Mouse (Mus musculus) Patski (cell line): ENCODE results near the gene Cnnm2. TPM values are rescaled to one million over a fixed set of nuclear protein-coding genes. Genes with fewer than 3 reads are reported as not detected.
"Not testable (repeated sequence)": the region's sequence is repeated elsewhere in the genome, so short reads cannot be mapped to it uniquely, and the experiment has no call there.

Source experiments
- ATAC-seq: fragments of 100-300 bp; one replicate; pipeline ENCODE4 v1.8.0; 2021
- CTCF ChIA-PET: fragments of 350-600 bp; sonication (Branson Sonifier 250); formaldehyde crosslinking; loops from one replicate; lab custom pipeline; 2022; ENCODE audit warnings: inconsistent platforms; lab: Charles Lee
- POLR2A ChIA-PET: fragments of 350-600 bp; sonication (Branson Sonifier 250); formaldehyde crosslinking; loops from one replicate; lab custom pipeline; 2022; ENCODE audit warnings: antibody characterized with exemption, inconsistent platforms; lab: Charles Lee
- DNase-seq: peaks from one replicate; pipeline ENCODE4 v3.0.0-alpha.2; 2011; ENCODE audit warnings: low read depth, low spot score
- H3K27me3 ChIP-seq: fragments of 371-371 bp; one replicate; pipeline ENCODE4 v1.5.1; 2021
- CTCF ChIP-seq: fragments of 100-300 bp; IDR thresholded peaks from one replicate; pipeline ENCODE4 v1.5.1; 2021
- in situ Hi-C: fragments of 300-500 bp; cut with MboI; formaldehyde crosslinking; loops from 3 replicates; pipeline ENCODE4 v1.11.1; 2018; ENCODE audit warnings: low pct_unique_long_range_greater_than_20kb, mixed read lengths
- polyA plus RNA-seq: library from polyadenylated mRNA; unstranded; gene quantifications from one replicate; pipeline ENCODE4 v1.2.3, GENCODE M21; 2021

Gene Cnnm2
- polyA plus RNA-seq, 1 experiment from 2014 or later: 53.2 TPM

GRCm38 (mm10) chr19:46766125-46766524 lies 4.7 kb downstream of the Cnnm2 start:
- H3K27me3 ChIP-seq: no peaks in the 10 kb centered on the region
- no peak for DNase-seq
- no peak for ATAC-seq
- in situ Hi-C loops: no loop called here
- no peak for TF ChIP-seq CTCF
- ChIA-PET CTCF (interaction anchor here (1.0 to 1.2 kb wide), 2 partner anchors 20 to 83 kb away, joined by 3 to 5 read pairs; no protein-coding TSS in a partner anchor), POLR2A (interaction anchor here (0.6 to 0.9 kb wide), 3 partner anchors 17 to 563 kb away, joined by 3 to 5 read pairs (median 4); no protein-coding TSS in a partner anchor)

- no peaks in the 10 kb centered on the region for H3K27me3 ChIP-seq
- CTCF ChIA-PET: interaction anchor here (1.4 kb wide), 1 partner anchor 23 kb away, joined by 3 read pairs; no protein-coding TSS in a partner anchor
- no peak for DNase-seq
- in situ Hi-C loops: no loop called here
- POLR2A ChIA-PET: no interaction called here
- no peak for ATAC-seq
- TF ChIP-seq CTCF: no peak
Measured at GRCm38 (mm10) chr19:46769759-46770158, 8.4 kb downstream of the Cnnm2 start.

GRCm38 (mm10) chr19:46771801-46772200 lies 10.4 kb downstream of the Cnnm2 start:
- ATAC-seq (no peak), DNase-seq (no peak)
- no peak for TF ChIP-seq CTCF
- in situ Hi-C loops: no loop called here
- ChIA-PET CTCF (no interaction called here), POLR2A (no interaction called here)
- no peaks in the 10 kb centered on the region for H3K27me3 ChIP-seq

GRCm38 (mm10) chr19:46776391-46776790 lies 15.0 kb downstream of the Cnnm2 start:
- TF ChIP-seq CTCF: no peak
- in situ Hi-C loops: no loop called here
- ATAC-seq: no peak
- CTCF ChIA-PET: interaction anchor here (1.2 to 1.9 kb wide), 4 partner anchors 12 to 24 kb away, joined by 3 to 7 read pairs (median 4); partner anchors contain the start of gene Cnnm2
- DNase-seq: no peak
- H3K27me3 ChIP-seq: no peaks in the 10 kb centered on the region
- POLR2A ChIA-PET: interaction anchor here (1.8 kb wide), 1 partner anchor 16 kb away, joined by 5 read pairs; no protein-coding TSS in a partner anchor

- CTCF ChIA-PET: interaction anchor here (1.7 to 1.9 kb wide), 3 partner anchors 13 to 22 kb away, joined by 4 to 7 read pairs (median 4); partner anchors contain the start of gene Cnnm2
- no peak for ATAC-seq
- in situ Hi-C loops: no loop called here
- TF ChIP-seq CTCF: no peak
- DNase-seq: no peak
- no peaks in the 10 kb centered on the region for H3K27me3 ChIP-seq
- POLR2A ChIA-PET: interaction anchor here (0.6 to 1.8 kb wide), 2 partner anchors 13 to 16 kb away, joined by 3 to 5 read pairs; no protein-coding TSS in a partner anchor
Measured at GRCm38 (mm10) chr19:46776850-46777249, 15.5 kb downstream of the Cnnm2 start.

- in situ Hi-C loops: no loop called here
- ChIA-PET POLR2A (no interaction called here), CTCF (no interaction called here)
- no peaks in the 10 kb centered on the region for H3K27me3 ChIP-seq
- DNase-seq (no peak), ATAC-seq (no peak)
- TF ChIP-seq CTCF: no peak
Measured at GRCm38 (mm10) chr19:46777928-46778680, 16.7 kb downstream of the Cnnm2 start.

- in situ Hi-C loops, POLR2A ChIA-PET, CTCF ChIA-PET, H3K27me3 ChIP-seq, DNase-seq, ATAC-seq: not testable (repeated sequence)
Measured at GRCm38 (mm10) chr19:46779130-46779529, 17.7 kb downstream of the Cnnm2 start.

- in situ Hi-C loops: no loop called here
- ATAC-seq: no peak
- CTCF ChIA-PET: interaction anchor here (1.2 kb wide), 1 partner anchor 20 kb away, joined by 3 read pairs; no protein-coding TSS in a partner anchor
- POLR2A ChIA-PET: interaction anchor here (0.8 kb wide), 1 partner anchor 18 kb away, joined by 3 read pairs; no protein-coding TSS in a partner anchor
- no peak for TF ChIP-seq CTCF
- H3K27me3 ChIP-seq: no peaks in the 10 kb centered on the region
- no peak for DNase-seq
Measured at GRCm38 (mm10) chr19:46784038-46784437, 22.6 kb downstream of the Cnnm2 start.

GRCm38 (mm10) chr19:46784502-46784901 lies 23.1 kb downstream of the Cnnm2 start:
- CTCF ChIA-PET: interaction anchor here (1.2 to 1.5 kb wide), 2 partner anchors 19 to 23 kb away, joined by 3 to 4 read pairs; partner anchors contain the start of gene Cnnm2
- POLR2A ChIA-PET: no interaction called here
- H3K27me3 ChIP-seq: no peaks in the 10 kb centered on the region
- in situ Hi-C loops: no loop called here
- no peak for TF ChIP-seq CTCF
- DNase-seq: no peak
- ATAC-seq: peak; percentile 76

GRCm38 (mm10) chr19:46785633-46786032 lies 24.2 kb downstream of the Cnnm2 start:
- no peak for TF ChIP-seq CTCF
- no peak for ATAC-seq
- in situ Hi-C loops: no loop called here
- CTCF ChIA-PET: interaction anchor here (1.1 to 1.5 kb wide), 3 partner anchors 18 to 25 kb away, joined by 3 to 4 read pairs (median 3); partner anchors contain the start of gene Cnnm2
- no peaks in the 10 kb centered on the region for H3K27me3 ChIP-seq
- no peak for DNase-seq
- POLR2A ChIA-PET: no interaction called here

- no peaks in the 10 kb centered on the region for H3K27me3 ChIP-seq
- ChIA-PET CTCF (no interaction called here), POLR2A (no interaction called here)
- no peak for ATAC-seq
- in situ Hi-C loops: no loop called here
- no peak for TF ChIP-seq CTCF
- no peak for DNase-seq
Measured at GRCm38 (mm10) chr19:46789782-46790181, 28.4 kb downstream of the Cnnm2 start.
